Mouse (Mus musculus) mouse embryonic stem cell (cell line): ENCODE results near the gene Cxcr5.

Source experiments
- in situ Hi-C, 2 experiments: fragments of 300-500 bp; cut with MboI; formaldehyde crosslinking; loops; 1 replicate in 1 of 2; 3 replicates in 1 of 2; pipeline ENCODE4 v1.14.3; 2019 to 2020; ENCODE audit warnings: low sequenced_read_pairs in 2 of 2, low pct_unique_long_range_greater_than_20kb in 1 of 2, mixed read lengths in 1 of 2; ENCODE audit not compliant: unreplicated experiment in 1 of 2

Gene Cxcr5

DNA sequence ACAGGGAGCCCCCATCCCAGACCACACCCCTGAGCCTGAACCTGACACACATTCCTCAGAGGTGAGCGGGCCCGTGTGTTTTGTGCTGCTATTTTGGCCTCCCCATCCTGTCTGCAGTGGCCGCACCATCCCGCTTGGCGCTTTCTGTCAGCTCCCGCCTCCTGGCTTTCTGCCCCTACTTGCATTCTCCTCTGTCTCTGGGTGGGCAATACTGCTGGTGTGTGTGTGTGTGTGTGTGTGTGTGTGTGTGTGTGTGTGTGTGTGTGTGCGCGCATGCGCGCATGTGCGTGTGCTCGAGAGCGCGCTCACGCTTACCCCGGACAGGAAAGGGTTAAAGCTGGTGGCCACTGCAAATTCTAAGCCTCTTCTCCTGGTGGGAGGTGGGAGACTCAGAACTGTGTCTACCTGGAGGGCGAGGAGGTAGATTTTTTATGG lies 72.0 kb downstream of the Cxcr5 start:
- in situ Hi-C loops = no loop called here

- in situ Hi-C loops = no loop called here
These were observed 72.8 kb downstream of the Cxcr5 start for GRCm38 (mm10) chr9:44488855-44489381.

DNA sequence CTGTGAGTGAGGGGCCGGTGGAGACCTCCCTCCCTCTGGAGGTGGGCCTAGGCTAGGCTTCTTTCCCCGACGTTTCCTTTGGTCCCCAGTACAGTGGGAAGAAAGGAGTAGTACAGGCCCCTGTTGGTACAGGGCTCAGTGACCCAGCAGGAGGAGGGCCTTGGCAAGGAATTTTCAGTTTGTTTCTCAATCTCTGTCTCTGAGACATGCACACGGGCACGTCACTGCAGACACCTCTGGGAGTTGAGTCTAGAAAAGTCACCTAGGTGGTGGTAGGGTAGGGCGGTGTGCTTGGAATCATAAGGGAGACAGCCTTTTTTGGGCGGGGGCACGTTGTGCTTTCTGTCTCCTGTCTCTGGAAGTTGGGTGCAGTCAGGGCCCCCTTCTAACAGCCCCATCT lies 73.3 kb downstream of the Cxcr5 start:
- in situ Hi-C loops = no loop called here

DNA sequence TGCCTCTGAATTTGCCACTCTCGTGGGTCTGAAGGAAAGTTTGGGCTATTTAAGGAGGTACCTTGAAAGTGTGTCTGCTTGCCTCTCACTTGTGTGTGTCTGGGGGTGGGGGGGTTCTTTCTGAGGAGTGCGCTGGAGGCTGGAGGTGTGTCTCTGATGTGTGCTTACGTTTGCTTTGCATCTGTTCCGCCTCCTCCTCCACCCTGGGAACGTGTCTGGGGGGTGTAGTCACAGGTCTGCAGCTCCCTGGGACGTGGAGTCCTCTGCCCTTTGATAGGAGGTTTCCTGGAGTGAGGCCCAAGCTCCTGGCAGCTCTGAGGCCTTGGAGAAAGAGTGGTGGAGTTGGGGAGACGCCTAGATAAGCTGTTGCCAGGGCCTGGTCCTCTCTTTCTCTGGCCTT lies 74.2 kb downstream of the Cxcr5 start:
- in situ Hi-C loops = no loop called here

DNA sequence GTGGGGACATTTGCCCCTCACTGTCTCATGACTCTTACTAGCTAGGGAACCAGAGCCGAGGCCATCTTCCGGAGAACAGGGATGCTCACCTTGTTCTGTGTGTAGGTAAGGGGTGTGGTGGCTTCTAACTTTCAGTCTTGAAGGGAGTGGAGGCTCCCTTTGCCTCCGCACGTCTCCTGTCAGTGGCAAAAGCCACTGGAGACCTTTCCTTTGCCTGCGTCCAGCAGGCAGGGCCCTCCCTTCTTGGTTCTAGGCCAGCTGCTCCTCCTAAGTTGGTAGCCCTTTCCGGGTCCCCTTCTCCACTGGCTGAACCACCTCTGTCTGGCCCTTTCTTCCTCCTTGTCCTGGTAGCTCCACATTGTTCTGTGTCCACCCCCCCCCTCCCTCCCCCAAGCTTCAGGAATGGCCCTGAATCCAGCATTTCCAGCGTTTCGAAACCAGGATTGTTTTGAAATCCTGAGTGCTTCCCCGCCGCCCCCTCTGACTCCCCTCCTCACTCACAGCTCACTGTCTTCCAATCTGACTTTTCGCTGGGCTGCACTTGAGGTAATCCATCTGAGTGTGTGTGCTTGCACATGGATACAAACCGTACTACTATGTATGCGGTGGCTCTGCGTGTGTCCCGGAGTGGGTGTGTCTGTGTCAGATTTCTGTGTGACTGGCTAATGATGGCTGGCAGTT lies 74.8 kb downstream of the Cxcr5 start:
- in situ Hi-C loops = no loop called here

GRCm38 (mm10) chr9:44486335-44486734 lies 75.3 kb downstream of the Cxcr5 start:
- in situ Hi-C loops = no loop called here

- in situ Hi-C loops = no loop called here
These were observed 76.0 kb downstream of the Cxcr5 start for GRCm38 (mm10) chr9:44485516-44486161.

DNA sequence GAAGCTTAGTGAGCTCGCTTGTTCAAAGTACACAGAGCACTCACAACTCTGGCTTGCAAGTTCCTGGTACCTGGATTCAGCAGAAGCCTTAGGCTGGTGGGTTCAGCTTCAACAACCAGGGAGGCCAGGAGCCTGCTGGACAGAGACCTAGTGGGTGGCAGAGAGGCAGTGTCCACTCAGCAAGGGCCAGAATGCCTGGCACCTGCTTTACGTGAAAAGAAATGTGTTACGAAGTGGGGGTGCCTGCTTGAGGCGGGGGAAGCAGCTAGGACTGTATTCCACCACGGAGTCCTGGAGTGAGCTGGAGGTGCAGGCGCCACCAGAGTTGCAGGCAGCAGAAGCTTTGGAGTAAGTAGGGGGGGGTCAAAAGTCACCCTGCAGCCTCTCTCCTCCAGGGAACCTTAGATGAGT lies 76.6 kb downstream of the Cxcr5 start:
- in situ Hi-C loops = no loop called here

DNA sequence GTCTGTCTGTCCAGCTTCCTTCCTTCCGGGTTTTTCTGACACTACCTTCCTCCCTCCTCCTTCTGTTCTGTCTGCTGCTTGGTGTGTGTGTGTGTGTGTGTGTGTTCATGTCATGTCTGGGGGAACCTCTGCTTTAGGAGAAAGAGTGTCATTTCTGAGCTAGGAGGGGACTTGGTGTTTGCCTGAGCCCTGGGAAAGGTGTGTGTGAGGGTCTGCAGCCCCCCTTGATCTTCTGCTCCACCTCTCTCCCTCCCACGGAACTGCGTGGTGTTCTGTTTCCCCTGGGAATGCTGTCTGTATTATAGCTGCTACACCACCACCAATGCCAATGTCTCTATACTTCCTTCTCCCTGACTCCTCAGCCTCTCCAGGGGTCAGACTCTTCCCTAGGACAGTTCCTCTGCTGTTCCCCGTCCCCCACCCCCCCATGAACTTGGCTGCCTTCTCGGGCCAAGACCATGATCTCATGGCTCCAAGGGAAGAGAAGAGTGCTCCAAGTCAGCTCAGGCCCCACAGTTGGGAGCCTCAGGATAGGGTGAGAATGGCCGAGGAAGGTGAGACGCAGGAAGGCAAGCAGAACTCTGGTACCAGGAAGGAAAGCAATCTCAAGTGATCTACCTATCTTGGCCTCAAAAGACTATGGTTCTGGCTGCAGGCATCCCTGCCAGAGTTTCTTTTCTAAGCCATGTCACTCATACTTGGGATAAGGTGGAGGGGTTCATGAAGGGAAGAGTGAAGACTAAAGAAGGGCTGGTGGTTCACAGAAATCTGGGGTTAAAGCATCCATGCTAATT lies 77.2 kb downstream of the Cxcr5 start:
- in situ Hi-C loops = no loop called here

DNA sequence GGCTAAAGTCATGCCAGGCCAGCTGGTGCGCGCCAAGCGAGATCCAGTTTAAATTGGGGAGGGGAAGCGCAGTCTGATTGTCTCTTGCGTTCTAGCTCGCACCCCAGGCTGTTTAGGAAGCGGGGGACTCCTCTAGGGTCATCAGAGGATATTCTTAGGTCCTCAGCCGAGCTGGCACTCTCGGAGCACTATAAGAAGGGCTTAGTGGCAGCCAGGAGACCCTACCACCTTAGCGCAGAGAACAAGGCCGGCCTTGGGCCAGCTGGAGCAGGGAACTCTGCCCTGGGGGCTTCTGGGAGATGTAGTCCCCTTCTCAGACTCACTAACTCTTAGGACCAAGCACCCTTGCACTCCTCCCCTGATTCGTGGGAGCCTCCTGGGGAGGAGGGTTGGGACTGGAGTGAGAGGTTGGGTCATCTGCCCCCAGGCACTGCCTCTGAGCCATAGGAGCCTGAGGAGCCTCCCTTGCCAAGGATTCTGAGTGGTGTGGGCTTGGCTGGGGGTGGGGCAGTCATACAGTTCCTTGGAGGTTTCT lies 78.1 kb downstream of the Cxcr5 start:
- in situ Hi-C loops = no loop called here

- in situ Hi-C loops = no loop called here
These were observed 78.6 kb downstream of the Cxcr5 start for GRCm38 (mm10) chr9:44483041-44483509.

- in situ Hi-C loops = no loop called here
These were observed 79.1 kb downstream of the Cxcr5 start, which contains the start of gene Bcl9l for GRCm38 (mm10) chr9:44482552-44482951. Gene Bcl9l, plus strand, starts transcription at chr9:44482825.

DNA sequence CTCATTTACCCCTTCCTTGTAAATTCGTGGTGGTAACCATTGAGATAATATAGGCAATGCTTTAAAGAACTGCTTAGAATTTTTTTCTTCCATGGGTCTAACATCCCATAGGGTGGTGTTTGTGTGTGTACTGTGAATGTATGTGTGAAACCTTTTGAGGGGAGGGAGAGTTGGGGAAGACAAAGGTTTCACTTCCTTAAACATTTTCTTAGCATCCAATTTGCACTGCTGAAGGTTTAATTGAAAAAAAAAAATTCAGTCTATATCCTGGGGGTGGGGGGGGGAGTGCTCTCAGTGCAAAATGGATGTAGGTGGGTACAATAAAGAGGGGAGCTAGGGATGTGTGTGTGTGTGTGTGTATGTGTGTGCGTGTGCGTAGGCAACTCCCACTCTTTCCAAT lies 79.6 kb downstream of the Cxcr5 start:
- in situ Hi-C loops = no loop called here

- in situ Hi-C loops = no loop called here
These were observed 81.8 kb downstream of the Cxcr5 start for GRCm38 (mm10) chr9:44479628-44480428.

- in situ Hi-C loops = no loop called here
These were observed 82.6 kb downstream of the Cxcr5 start for GRCm38 (mm10) chr9:44478959-44479605.

- in situ Hi-C loops = no loop called here
These were observed 83.3 kb downstream of the Cxcr5 start for GRCm38 (mm10) chr9:44478229-44478921.
